Mouse (Mus musculus): Measurements from ENCODE around the gene Elovl3. TPM values are rescaled to one million over a fixed set of nuclear protein-coding genes. Genes with fewer than 3 reads are reported as not detected.

Elovl3 gene
- polyA plus RNA-seq, 1 experiment from 2014 or later = not detected

GRCm38 (mm10) chr19:46096396-46096795 lies 35.3 kb upstream of the Elovl3 start:
- H3K27me3 ChIP-seq (ENCODE audit: control insufficient read depth, insufficient read depth, low read length) = no peaks in the 10 kb centered on the region
- no peak overlapping the region for H3K9ac ChIP-seq (ENCODE audit: low read length)
- WGBS = 72% methylated on average over 5 of the region's 5 CpGs

GRCm38 (mm10) chr19:46099561-46099960 lies 32.1 kb upstream of the Elovl3 start:
- no peak overlapping the region for H3K27ac ChIP-seq (replicated peaks in 1 of 2; ENCODE audit: control insufficient read depth in 1 of 2, insufficient read depth in 1 of 2, low read depth in 2 of 2, low read length in 2 of 2)
- no peaks in the 10 kb centered on the region for H3K27me3 ChIP-seq (ENCODE audit: control insufficient read depth, insufficient read depth, low read length)
- no peaks in the 10 kb centered on the region for H3K36me3 ChIP-seq (ENCODE audit: control insufficient read depth, insufficient read depth, low read length)
- WGBS = 80% methylated on average over 3 of the region's 3 CpGs
- H3K4me1 ChIP-seq (ENCODE audit: control insufficient read depth in 2 of 2, insufficient read depth in 2 of 2, low read length in 2 of 2) = no peaks in the 10 kb centered on the region
- H3K9me3 ChIP-seq (ENCODE audit: control insufficient read depth, low read length) = no peaks in the 10 kb centered on the region
- H3K4me3 ChIP-seq (ENCODE audit: control insufficient read depth in 1 of 2, insufficient read depth in 1 of 2, low read depth in 1 of 2, low read length in 2 of 2) = no peak overlapping the region
- H3K4me2 ChIP-seq (ENCODE audit: low read length) = no peak overlapping the region
- H3K9ac ChIP-seq (ENCODE audit: low read length) = no peak overlapping the region
- no peak for ATAC-seq (ENCODE audit: insufficient number of reproducible peaks, insufficient read depth, low FRiP score, low read depth)

More at GRCm38 (mm10) chr19:46096396-46096795, 35.3 kb upstream of the Elovl3 start:
- peaks cover 3% of the 10 kb centered on the region; the same call in 1 of the 2 replicates for H3K9me3 ChIP-seq (ENCODE audit: control insufficient read depth, low read length)
- no peak overlapping the region for H3K27ac ChIP-seq (replicated peaks in 1 of 2; ENCODE audit: control insufficient read depth in 1 of 2, insufficient read depth in 1 of 2, low read depth in 2 of 2, low read length in 2 of 2)
- H3K4me3 ChIP-seq (ENCODE audit: control insufficient read depth in 1 of 2, insufficient read depth in 1 of 2, low read depth in 1 of 2, low read length in 2 of 2) = no peak overlapping the region
- H3K4me1 ChIP-seq (ENCODE audit: control insufficient read depth in 2 of 2, insufficient read depth in 2 of 2, low read length in 2 of 2) = no peaks in the 10 kb centered on the region; a peak in 1 of 4 replicates
- no peak overlapping the region for H3K4me2 ChIP-seq (ENCODE audit: low read length)
- ATAC-seq (ENCODE audit: insufficient number of reproducible peaks, insufficient read depth, low FRiP score, low read depth) = no peak
- H3K36me3 ChIP-seq (ENCODE audit: control insufficient read depth, insufficient read depth, low read length) = no peaks in the 10 kb centered on the region

GRCm38 (mm10) chr19:46103437-46104186 lies 28.1 kb upstream of the Elovl3 start:
- Histone ChIP-seq H3K4me1 (ENCODE audit: control insufficient read depth in 2 of 2, insufficient read depth in 2 of 2, low read length in 2 of 2) (no peaks in the 10 kb centered on the region), H3K4me3 (ENCODE audit: control insufficient read depth in 1 of 2, insufficient read depth in 1 of 2, low read depth in 1 of 2, low read length in 2 of 2) (no peak overlapping the region), H3K9me3 (ENCODE audit: control insufficient read depth, low read length) (no peaks in the 10 kb centered on the region), H3K4me2 (ENCODE audit: low read length) (no peak overlapping the region), H3K36me3 (ENCODE audit: control insufficient read depth, insufficient read depth, low read length) (no peaks in the 10 kb centered on the region), H3K27ac (replicated peaks in 1 of 2; ENCODE audit: control insufficient read depth in 1 of 2, insufficient read depth in 1 of 2, low read depth in 2 of 2, low read length in 2 of 2) (no peak overlapping the region), H3K27me3 (ENCODE audit: control insufficient read depth, insufficient read depth, low read length) (no peaks in the 10 kb centered on the region), H3K9ac (ENCODE audit: low read length) (no peak overlapping the region)
- 69% methylated on average over 6 of the region's 6 CpGs for WGBS
- ATAC-seq (ENCODE audit: insufficient number of reproducible peaks, insufficient read depth, low FRiP score, low read depth) = no peak

GRCm38 (mm10) chr19:46104187-46104557 lies 27.5 kb upstream of the Elovl3 start:
- H3K4me1 ChIP-seq (ENCODE audit: control insufficient read depth in 2 of 2, insufficient read depth in 2 of 2, low read length in 2 of 2) = no peaks in the 10 kb centered on the region
- no peak for ATAC-seq (ENCODE audit: insufficient number of reproducible peaks, insufficient read depth, low FRiP score, low read depth)
- 69% methylated on average over 2 of the region's 2 CpGs for WGBS
- H3K9ac ChIP-seq (ENCODE audit: low read length) = no peak overlapping the region
- no peak overlapping the region for H3K4me2 ChIP-seq (ENCODE audit: low read length)
- no peaks in the 10 kb centered on the region for H3K27me3 ChIP-seq (ENCODE audit: control insufficient read depth, insufficient read depth, low read length)
- H3K9me3 ChIP-seq (ENCODE audit: control insufficient read depth, low read length) = no peaks in the 10 kb centered on the region
- no peak overlapping the region for H3K27ac ChIP-seq (replicated peaks in 1 of 2; ENCODE audit: control insufficient read depth in 1 of 2, insufficient read depth in 1 of 2, low read depth in 2 of 2, low read length in 2 of 2)
- no peaks in the 10 kb centered on the region for H3K36me3 ChIP-seq (ENCODE audit: control insufficient read depth, insufficient read depth, low read length)
- H3K4me3 ChIP-seq (ENCODE audit: control insufficient read depth in 1 of 2, insufficient read depth in 1 of 2, low read depth in 1 of 2, low read length in 2 of 2) = no peak overlapping the region

- no peaks in the 10 kb centered on the region for H3K27me3 ChIP-seq (ENCODE audit: control insufficient read depth, insufficient read depth, low read length)
- 76% methylated on average over 2 of the region's 2 CpGs for WGBS
- ATAC-seq (ENCODE audit: insufficient number of reproducible peaks, insufficient read depth, low FRiP score, low read depth) = no peak
Observed at GRCm38 (mm10) chr19:46110214-46110613, 21.5 kb upstream of the Elovl3 start.

GRCm38 (mm10) chr19:46110781-46111180 lies 20.9 kb upstream of the Elovl3 start:
- Histone ChIP-seq H3K9me3 (ENCODE audit: control insufficient read depth, low read length) (no peaks in the 10 kb centered on the region), H3K4me2 (ENCODE audit: low read length) (no peak overlapping the region), H3K36me3 (ENCODE audit: control insufficient read depth, insufficient read depth, low read length) (no peaks in the 10 kb centered on the region), H3K4me3 (ENCODE audit: control insufficient read depth in 1 of 2, insufficient read depth in 1 of 2, low read depth in 1 of 2, low read length in 2 of 2) (no peak overlapping the region), H3K9ac (ENCODE audit: low read length) (no peak overlapping the region), H3K27me3 (ENCODE audit: control insufficient read depth, insufficient read depth, low read length) (no peaks in the 10 kb centered on the region), H3K4me1 (ENCODE audit: control insufficient read depth in 2 of 2, insufficient read depth in 2 of 2, low read length in 2 of 2) (no peaks in the 10 kb centered on the region), H3K27ac (replicated peaks in 1 of 2; ENCODE audit: control insufficient read depth in 1 of 2, insufficient read depth in 1 of 2, low read depth in 2 of 2, low read length in 2 of 2) (no peak overlapping the region)
- WGBS = 84% methylated on average over 5 of the region's 5 CpGs
- no peak for ATAC-seq (ENCODE audit: insufficient number of reproducible peaks, insufficient read depth, low FRiP score, low read depth)

More at GRCm38 (mm10) chr19:46110214-46110613, 21.5 kb upstream of the Elovl3 start:
- H3K9ac ChIP-seq (ENCODE audit: low read length) = no peak overlapping the region
- H3K4me3 ChIP-seq (ENCODE audit: control insufficient read depth in 1 of 2, insufficient read depth in 1 of 2, low read depth in 1 of 2, low read length in 2 of 2) = no peak overlapping the region
- no peaks in the 10 kb centered on the region for H3K36me3 ChIP-seq (ENCODE audit: control insufficient read depth, insufficient read depth, low read length)
- H3K4me2 ChIP-seq (ENCODE audit: low read length) = no peak overlapping the region
- H3K4me1 ChIP-seq (ENCODE audit: control insufficient read depth in 2 of 2, insufficient read depth in 2 of 2, low read length in 2 of 2) = no peaks in the 10 kb centered on the region
- H3K27ac ChIP-seq (replicated peaks in 1 of 2; ENCODE audit: control insufficient read depth in 1 of 2, insufficient read depth in 1 of 2, low read depth in 2 of 2, low read length in 2 of 2) = no peak overlapping the region
- H3K9me3 ChIP-seq (ENCODE audit: control insufficient read depth, low read length) = no peaks in the 10 kb centered on the region

- 51% methylated on average over 4 of the region's 4 CpGs for WGBS
- Histone ChIP-seq H3K4me3 (ENCODE audit: control insufficient read depth in 1 of 2, insufficient read depth in 1 of 2, low read depth in 1 of 2, low read length in 2 of 2) (no peak overlapping the region), H3K4me1 (ENCODE audit: control insufficient read depth in 2 of 2, insufficient read depth in 2 of 2, low read length in 2 of 2) (no peaks in the 10 kb centered on the region), H3K9ac (ENCODE audit: low read length) (no peak overlapping the region), H3K27me3 (ENCODE audit: control insufficient read depth, insufficient read depth, low read length) (no peaks in the 10 kb centered on the region), H3K9me3 (ENCODE audit: control insufficient read depth, low read length) (no peaks in the 10 kb centered on the region), H3K4me2 (ENCODE audit: low read length) (no peak overlapping the region), H3K27ac (replicated peaks in 1 of 2; ENCODE audit: control insufficient read depth in 1 of 2, insufficient read depth in 1 of 2, low read depth in 2 of 2, low read length in 2 of 2) (no peak overlapping the region), H3K36me3 (ENCODE audit: control insufficient read depth, insufficient read depth, low read length) (no peaks in the 10 kb centered on the region)
- ATAC-seq (ENCODE audit: insufficient number of reproducible peaks, insufficient read depth, low FRiP score, low read depth) = no peak
Observed at GRCm38 (mm10) chr19:46114617-46115016, 17.1 kb upstream of the Elovl3 start.

GRCm38 (mm10) chr19:46119458-46119857 lies 12.2 kb upstream of the Elovl3 start:
- WGBS = 85% methylated on average over 3 of the region's 3 CpGs
- no peak for ATAC-seq (ENCODE audit: insufficient number of reproducible peaks, insufficient read depth, low FRiP score, low read depth)
- H3K4me1 ChIP-seq (ENCODE audit: control insufficient read depth in 2 of 2, insufficient read depth in 2 of 2, low read length in 2 of 2) = no peaks in the 10 kb centered on the region
- no peak overlapping the region for H3K4me2 ChIP-seq (ENCODE audit: low read length)
- H3K27me3 ChIP-seq (ENCODE audit: control insufficient read depth, insufficient read depth, low read length) = no peaks in the 10 kb centered on the region
- no peak overlapping the region for H3K4me3 ChIP-seq (ENCODE audit: control insufficient read depth in 1 of 2, insufficient read depth in 1 of 2, low read depth in 1 of 2, low read length in 2 of 2)
- no peaks in the 10 kb centered on the region for H3K36me3 ChIP-seq (ENCODE audit: control insufficient read depth, insufficient read depth, low read length)
- no peak overlapping the region for H3K9ac ChIP-seq (ENCODE audit: low read length)
- no peak overlapping the region for H3K27ac ChIP-seq (replicated peaks in 1 of 2; ENCODE audit: control insufficient read depth in 1 of 2, insufficient read depth in 1 of 2, low read depth in 2 of 2, low read length in 2 of 2)
- no peaks in the 10 kb centered on the region for H3K9me3 ChIP-seq (ENCODE audit: control insufficient read depth, low read length)

Measured in heart, embryonic 14.5 days (tissue).